Mouse (Mus musculus): ENCODE data around the gene Stat2. TPM values are rescaled to one million over a fixed set of nuclear protein-coding genes. Genes with fewer than 3 reads are reported as not detected.
"Not testable (repeated sequence)": the region's sequence is repeated elsewhere in the genome, so short reads cannot be mapped to it uniquely, and the experiment has no call there.

Stat2 gene
- total RNA-seq, 2 experiments from 2014 or later, result 3.2 to 3.9 TPM

DNA sequence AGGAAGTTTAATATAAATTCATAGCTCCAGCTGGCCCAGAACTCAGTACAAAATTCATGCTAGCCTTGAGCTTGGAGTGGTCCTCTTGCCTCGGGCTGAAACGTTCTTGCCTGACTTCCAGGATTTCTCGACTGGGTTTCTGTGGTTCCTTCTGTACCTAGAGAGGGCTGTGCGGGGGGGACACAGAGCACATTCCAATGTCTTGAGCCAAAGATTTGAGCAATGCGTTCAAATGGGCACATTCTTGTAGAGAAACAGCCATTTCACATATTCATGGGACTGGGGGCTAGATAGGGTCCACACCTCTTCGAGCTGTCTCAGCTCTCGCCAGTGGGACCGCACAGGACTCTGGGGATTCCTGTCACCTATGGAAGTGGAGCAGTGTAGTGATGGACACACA, 14.4 kb upstream of the Stat2 start:
- no peak for DNase-seq
- intact Hi-C loops (cut with DNase I), result no loop called here

DNA sequence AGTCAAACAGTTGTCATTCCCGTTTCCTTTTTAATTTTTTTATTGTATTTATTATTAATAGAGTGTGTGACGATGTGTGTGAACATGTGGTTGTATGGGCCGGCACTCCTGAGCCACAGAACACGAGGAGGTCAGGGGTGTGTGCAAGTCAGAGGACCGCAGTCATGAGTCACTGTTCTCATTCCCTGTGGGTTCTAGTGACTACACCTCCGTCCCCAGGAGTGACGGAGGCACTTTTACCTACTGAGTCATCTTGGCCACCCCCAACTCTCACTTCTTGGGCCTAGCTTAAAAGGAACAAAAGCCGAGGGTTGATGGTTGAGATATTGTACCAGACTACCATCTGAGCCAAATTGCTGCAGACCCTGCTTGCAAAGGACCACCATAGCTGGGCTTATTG, 14.0 kb upstream of the Stat2 start:
- intact Hi-C loops (cut with DNase I), result no loop called here

DNA sequence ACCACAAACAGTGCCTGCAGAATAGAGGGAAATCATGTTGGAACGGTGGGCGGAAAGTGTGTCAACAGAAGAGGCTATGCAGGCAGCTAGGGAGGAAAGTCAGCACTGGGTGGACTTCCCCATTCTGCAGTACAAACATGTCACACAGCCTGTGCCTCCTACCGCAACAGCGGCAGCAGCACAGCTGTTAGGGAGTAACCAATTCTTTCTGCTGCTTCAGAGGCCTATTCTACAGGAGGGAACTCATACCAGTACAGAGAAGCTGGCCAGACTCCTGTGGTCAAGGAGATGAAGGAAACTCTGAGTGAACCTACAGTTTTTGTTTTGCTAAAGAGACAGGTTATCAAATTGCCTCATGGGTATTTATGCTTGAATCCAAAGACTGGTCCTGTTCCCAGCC, 11.4 kb upstream of the Stat2 start:
- no peak for DNase-seq
- intact Hi-C loops (cut with DNase I), result no loop called here

More for the DNA sequence above, 14.0 kb upstream of the Stat2 start:
- DNase-seq, result no peak

DNA sequence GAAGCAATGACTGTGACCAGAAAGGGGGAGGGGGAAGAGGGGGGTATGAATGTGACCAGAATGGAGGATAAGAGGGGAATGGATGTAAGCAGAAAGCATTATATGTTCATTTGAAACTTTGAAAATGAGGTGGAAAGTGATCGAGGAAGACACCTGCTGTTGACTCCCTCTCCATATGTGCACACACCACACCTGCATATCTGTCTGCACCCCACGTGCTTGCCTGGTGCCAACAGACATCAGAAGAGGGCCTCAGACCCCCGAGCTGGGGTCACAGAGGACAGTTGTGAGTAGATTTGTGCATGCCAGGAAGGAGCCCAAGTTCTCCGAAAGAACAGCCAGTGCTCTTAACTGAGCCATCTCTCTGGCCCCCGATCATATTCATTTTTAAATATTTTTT, 10.4 kb upstream of the Stat2 start:
- no peak for DNase-seq

DNA sequence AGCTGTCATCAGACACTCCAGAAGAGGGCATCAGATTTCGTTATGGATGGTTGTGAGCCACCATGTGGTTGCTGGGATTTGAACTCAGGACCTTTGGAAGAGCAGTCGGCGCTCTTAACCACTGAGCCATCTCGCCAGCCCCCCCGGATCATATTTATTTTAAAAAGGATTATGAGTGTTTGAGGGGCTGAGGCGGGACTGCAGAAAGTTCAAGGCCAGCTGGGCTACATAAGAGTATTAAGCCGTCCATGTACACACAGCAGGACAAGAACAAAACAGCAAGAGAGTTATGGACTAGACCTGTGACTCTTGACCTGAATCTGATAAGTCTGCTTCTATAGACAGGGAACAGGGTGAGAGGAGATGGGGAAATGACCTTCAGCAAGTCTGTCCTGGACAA, 10.0 kb upstream of the Stat2 start:
- intact Hi-C loops (cut with DNase I); DNase-seq: not testable (repeated sequence)

More for the DNA sequence above, 10.4 kb upstream of the Stat2 start:
- intact Hi-C loops (cut with DNase I), result no loop called here

DNA sequence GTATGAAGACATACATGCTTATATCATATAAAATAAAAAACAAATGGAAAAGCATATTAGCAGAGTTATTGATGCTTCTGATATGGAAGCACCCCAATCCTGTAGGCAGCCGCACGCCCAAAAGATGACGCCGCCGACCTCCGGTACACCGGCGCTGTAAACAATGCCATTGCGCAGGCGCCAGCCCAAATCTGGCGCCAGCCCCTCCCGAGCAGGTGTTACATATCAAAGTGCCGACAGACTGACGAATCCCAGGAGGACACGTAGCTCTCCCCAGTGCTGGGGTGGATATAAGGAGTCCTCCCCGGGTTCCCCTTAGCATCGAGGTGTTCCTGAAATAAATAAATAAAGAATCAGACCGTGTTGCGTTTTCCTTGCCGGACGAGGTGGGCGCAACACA, 8.1 kb upstream of the Stat2 start:
- intact Hi-C loops (cut with DNase I), result no loop called here
- no peak for DNase-seq

DNA sequence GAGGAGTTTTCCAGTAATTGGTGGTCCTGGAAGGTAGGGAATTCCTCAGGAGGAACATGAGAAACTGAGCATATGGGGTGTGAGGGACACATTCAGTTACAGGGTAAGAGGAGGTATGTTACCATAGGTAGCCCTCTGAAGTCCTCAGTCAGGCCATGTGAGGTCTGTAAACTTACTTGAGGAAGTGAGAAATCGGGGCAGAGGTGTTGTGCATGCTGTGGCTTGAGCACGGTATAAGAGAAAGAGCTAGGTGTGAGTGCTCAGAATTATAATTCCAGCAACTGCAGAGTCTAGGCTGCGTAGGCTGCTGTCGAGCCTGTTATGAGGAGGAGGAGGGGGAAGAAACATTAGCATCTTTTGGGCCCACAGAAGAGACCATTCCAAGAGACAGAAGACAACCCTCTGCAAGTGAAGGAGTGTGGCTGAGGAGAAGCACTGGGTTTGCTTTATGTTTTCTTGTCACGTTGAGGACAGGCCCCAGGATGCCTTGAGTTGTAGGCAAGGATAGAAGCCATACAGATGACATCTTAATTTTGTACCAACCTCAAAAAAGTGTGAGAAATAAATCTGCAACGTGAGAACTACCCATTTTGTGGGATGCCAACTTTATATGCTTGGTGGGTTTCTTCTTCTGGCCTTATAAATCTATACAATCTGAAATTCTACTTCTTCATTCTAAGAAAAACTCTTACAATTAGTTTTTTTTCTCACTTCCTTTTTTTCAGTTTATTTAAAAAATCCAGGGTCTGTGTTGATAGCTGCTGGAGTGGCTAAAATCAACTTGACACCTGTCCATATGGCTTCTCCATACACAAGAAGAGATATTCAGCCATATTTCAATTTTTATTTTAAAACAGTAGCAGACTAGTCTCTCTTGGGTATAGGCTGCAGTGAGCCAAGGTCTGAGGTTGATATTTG, 6.7 kb upstream of the Stat2 start:
- intact Hi-C loops (cut with DNase I), result no loop called here
- DNase-seq, result no peak

DNA sequence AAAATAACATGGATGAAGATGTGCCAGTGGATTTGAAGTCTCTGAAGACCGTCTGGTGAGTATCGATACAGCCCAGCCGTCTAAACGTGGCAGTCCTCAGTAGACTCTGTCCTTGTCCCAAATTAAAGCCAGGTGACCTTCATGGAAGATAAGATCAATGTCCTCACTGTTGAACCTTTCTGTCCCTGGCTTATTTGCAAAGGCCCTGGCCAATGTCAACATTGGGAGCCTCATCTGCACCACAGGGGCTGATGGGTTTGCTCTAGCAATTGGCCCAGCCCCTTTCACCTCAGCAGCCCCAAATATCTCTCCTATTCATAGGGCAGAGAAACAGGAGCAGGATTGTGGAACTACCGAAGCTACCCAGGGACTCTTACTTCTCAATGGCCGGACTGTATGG, 2.0 kb upstream of the Stat2 start, which contains the start of gene Apof:
TSS of gene Apof (plus strand) at position 301 of the 400 bp plus-strand sequence.
- DNase-seq, result no peak
- intact Hi-C loops (cut with DNase I), result no loop called here

DNA sequence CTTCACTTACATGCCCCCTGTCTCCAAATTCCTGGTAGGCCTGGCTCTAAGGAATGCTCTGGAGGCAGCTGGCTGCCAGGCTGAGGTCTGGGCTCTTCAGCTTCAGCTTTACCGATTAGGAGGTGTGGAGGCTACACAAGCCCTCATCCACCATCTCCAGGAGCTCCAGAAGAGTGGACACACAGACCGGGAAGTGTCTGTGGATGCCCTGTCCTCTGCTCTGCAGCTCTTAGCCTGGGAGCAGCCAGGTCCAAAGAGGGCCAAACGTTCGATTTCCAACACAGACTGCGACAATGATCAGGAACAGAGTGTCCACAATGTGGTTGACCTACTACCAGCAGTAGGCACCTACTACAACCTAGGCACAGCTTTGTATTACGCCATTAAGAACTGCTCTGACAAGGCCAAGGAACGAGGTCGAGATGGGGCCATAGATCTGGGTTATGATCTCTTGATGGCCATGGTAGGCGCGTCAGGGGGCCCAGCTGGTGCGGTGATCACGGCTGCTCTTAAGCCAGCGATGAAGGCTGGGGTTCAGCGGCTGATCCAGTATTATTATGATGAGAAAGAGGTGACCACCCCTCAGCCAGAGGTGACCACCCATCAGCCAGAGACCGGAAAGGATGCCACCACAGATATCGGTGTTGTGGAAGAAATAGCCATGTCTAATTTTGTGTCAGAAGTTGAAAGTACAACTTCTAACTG, 1.0 kb upstream of the Stat2 start:
- no peak for DNase-seq
- intact Hi-C loops (cut with DNase I), result no loop called here

DNA sequence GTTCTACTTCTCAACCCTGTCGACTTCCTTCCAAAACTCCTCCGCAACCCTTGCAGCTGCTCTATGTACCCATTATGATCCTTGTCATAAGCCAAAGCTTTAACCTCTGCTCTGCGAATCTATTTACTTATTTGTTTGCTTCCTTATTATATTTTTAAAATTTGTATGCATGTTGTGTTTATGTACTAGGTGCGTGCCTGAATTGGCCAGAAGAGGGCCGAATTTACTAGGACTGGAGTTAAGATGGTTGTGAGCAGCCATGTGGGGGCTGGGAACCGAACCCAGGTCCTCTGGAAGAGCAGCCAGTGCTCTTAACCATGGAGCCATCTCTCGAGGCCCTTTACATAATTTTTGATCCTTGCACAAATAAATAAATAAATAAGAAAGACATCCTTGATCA, 507 bp downstream of the Stat2 start:
- DNase-seq, result no peak
- intact Hi-C loops (cut with DNase I), result no loop called here

DNA sequence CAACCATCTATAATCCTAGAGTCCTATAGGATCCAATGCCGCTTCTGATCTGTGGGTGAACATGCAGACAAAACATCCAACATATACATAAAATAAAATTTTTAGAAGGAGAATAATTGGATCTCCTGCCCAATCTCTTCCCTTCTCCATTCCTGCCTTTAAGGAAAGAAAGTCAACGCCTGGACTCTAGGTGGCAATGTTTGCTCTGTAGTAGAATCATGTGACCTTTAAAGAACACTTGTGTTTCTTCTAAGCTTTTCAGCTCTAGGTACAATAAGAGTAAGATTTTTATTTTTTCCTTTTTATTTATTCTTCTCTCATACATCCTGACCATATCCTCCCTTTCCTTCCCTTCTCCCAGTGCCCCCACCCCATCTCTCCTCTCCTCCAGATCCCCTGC, 1.5 kb downstream of the Stat2 start:
- intact Hi-C loops (cut with DNase I), result no loop called here

DNA sequence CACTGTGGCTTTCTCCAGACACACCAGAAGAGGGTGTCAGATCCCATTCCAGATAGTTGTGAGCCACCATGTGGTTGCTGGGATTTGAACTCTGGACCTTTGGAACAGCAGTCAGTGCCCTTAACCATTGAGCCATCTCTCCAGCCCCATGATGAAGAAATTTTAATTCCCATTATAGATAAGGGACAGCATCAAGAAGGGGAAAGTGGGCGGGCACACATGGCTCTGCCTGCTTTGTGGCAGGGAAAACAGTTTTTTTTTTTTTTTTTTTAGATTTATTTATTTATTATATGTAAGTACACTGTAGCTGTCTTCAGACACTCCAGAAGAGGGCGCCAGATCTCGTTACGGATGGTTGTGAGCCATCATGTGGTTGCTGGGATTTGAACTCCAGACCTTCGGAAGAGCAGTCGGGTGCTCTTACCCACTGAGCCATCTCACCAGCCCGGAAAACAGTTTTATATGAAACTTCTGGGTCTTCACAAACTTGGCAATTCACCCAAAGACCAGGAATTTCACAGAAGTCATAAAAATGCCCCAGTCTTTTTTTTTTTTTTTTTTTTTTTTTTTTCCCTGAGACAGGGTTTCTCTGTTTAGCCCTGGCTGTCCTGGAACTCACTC, 2.6 kb downstream of the Stat2 start:
- intact Hi-C loops (cut with DNase I); DNase-seq: not testable (repeated sequence)

More for the DNA sequence above, 1.5 kb downstream of the Stat2 start:
- no peak for DNase-seq

DNA sequence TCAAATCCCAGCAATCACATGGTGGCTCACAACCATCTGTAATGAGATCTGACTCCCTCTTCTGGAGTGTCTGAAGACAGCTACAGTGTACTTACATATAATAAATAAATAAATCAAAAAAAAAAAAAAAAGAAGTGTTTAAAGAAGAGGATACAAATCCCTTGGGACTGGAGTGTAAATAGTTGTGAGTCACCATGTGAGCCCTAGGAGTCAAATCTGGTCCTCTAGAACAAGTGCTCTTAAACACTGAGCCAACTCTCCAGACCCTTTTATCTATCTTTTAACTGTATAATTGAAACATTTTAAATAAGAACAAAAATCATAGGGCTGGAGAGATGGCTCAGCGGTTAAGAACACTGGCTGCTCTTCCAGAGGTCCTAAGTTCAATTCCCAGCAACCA, 5.0 kb downstream of the Stat2 start:
- DNase-seq; intact Hi-C loops (cut with DNase I): not testable (repeated sequence)

DNA sequence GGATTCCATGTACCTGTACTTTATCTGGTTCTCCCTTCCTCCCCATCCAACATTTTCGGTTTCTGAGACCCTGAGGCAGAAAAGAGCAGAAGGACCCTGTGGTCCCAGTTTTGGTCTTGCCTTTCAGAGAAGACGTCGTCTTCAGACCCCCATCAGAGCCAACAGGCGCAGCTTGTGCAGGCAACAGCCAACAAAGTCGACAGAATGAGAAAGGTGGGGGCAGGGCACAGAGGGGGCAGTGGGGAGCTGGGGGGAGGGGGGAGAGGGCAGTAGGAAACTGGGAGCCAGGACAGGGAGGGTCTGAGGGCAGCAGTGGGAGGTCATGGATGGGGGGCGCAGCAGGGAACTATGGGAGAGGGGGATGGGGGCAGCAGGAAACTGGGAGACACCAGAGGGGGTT, 7.8 kb downstream of the Stat2 start:
- DNase-seq, result no peak
- intact Hi-C loops (cut with DNase I), result no loop called here

DNA sequence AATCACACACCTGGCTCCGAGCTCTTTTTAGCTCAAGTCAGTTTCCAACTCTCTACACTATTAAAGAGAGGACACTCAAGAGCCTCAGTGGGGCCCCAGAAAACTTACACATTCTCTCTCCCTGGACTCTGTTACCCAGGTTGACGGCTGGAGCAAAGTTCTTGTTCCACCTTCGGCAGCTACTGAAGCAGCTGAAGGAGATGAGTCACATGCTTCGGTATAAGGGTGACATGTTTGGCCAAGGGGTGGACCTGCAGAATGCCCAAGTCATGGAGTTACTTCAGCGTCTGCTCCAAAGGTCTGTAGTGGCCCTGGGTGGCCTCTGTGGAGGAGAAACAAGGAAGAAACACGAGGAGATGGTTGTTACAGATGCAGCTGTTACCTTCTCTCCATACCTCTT, 10.6 kb downstream of the Stat2 start:
- intact Hi-C loops (cut with DNase I), result loop anchor here (5.0 kb wide), 1 partner anchor 149 kb away; no protein-coding TSS in a partner anchor
- no peak for DNase-seq

DNA sequence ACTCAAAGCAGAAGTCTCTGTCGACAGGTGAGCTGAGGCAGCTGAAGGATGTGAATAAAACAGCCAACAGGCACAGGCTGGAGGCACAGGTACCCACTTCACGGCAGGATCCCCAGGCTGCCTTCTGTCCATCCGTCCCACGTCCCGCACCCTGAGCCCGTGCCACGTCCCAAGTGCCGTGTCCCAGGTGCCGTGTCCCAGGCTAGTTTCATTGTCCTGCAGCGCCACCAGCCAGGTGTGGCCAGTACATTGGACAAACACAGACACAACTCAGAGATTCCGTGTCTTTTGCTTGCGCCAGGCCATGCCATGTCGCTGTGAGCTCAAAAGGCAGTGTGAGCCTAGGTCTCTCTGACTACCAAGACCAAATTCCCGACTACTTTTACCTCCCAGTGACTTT, 11.3 kb downstream of the Stat2 start:
- intact Hi-C loops (cut with DNase I), result loop anchor here (5.0 kb wide), 1 partner anchor 149 kb away; no protein-coding TSS in a partner anchor
- no peak for DNase-seq

DNA sequence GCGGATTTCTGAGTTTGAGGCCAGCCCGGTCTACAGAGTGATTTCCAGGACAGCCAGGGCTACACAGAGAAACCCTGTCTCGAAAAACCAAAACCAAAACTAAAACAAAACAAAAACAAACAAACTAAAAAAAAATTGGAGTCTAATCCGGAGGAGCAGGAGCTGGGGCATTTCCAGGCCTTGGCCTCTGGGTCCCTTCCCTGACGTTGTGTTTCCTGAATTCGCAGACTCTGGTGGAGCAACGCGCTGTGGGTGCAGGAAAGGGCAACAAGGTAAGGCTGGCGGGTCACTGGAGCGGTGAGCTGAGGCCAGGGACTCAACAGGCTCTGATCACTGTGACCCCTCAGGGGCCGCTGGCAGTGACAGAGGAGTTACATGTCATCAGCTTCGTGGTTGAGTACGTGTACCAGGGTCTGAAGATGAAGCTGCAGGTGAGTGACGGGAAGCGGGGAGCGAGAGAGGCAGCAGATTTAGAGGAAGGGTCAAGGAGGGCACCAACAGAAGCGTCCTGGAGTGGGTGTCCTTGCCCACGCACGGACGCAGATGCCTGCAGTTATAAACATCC, 12.6 kb downstream of the Stat2 start:
- intact Hi-C loops (cut with DNase I), result loop anchor here (5.0 kb wide), 1 partner anchor 151 kb away; no protein-coding TSS in a partner anchor
- DNase-seq, result no peak

DNA sequence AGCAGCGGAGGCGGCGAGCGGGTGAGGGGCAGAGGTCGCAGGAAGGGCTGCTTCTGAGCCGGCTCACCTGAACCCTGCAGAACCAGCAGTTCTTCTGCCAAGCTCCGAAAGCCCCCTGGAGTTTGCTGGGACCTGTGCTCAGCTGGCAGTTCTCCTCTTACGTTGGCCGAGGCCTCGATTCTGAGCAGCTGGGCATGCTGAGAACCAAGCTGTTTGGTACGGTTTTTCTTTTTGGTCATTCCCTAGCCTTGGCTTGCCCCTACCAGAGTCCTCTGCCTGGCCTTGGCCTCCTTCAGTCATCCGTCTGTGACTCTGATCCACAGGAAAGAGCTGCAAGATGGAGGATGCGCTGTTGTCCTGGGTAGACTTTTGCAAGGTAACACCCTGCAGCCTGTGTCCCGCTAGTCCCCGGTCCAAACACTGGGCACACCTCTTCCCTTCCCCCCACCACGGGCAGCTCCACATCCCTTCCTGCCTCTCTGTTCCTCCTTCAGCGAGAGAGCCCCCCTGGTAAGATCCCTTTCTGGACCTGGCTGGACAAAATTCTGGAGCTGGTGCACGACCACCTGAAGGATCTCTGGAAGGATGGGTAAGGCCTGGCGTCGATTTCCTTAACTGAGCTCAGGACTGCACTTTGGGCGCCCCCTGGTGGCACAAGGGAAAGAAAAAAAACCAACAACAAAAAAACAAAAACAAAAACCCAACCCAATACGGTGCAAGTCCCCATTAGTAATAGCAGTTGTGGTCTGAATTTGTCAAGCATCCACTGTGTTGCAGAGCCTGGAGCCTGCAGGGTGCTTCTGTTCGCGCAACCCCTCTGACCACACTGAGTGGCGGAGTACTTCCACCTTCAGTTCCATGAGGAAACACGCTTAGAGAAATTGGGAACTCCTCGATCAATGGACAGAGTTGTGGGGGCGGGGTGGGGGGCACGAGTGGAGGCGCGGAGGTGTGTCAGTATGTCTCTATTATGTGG, 13.5 kb downstream of the Stat2 start:
- intact Hi-C loops (cut with DNase I), result loop anchor here (2.0 to 5.0 kb wide), 2 partner anchors 71 to 152 kb away; no protein-coding TSS in a partner anchor
- peak; percentile 57 to 59 for DNase-seq

DNA sequence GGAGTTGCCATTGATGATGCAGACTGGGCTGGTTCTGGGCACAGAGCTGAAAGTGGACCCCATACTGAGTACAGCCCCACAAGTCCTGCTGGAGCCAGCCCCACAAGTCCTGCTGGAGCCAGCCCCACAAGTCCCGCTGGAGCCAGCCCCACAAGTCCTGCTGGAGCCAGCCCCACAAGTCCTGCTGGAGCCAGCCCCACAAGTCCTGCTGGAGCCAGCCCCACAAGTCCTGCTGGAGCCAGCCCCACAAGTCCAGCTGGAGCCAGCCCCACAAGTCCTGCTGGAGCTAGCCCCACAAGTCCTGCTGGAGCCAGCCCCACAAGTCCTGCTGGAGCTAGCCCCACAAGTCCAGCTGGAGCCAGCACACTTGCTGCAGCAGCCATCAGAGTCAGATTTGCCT, 20.2 kb downstream of the Stat2 start:
- DNase-seq, result peak; percentile 12 to 42
- intact Hi-C loops (cut with DNase I), result not testable (repeated sequence)
